Mouse (Mus musculus) stomach, postnatal 0 days (tissue): ENCODE data around the gene Sbpl. TPM values are rescaled to one million over a fixed set of nuclear protein-coding genes. Genes with fewer than 3 reads are reported as not detected.
"Not testable (repeated sequence)": the region's sequence is repeated elsewhere in the genome, so short reads cannot be mapped to it uniquely, and the experiment has no call there.

Experiments
- ATAC-seq: fragments of 200-750 bp; cut with Nextera tagmentation; 2 replicates; pipeline ENCODE4 v1.8.0; 2017; ENCODE audit not compliant: low FRiP score, low TSS enrichment
- DNase-seq: peaks from one replicate; pipeline ENCODE4 v3.0.0-alpha.2; 2016; ENCODE audit warnings: low spot score
- H3K27ac ChIP-seq: fragments of 300-500 bp; sonication (generic); replicated peaks from 2 replicates; pipeline ENCODE4 v1.5.1; 2014; ENCODE audit warnings: mild to moderate bottlenecking, control low read depth
- H3K27me3 ChIP-seq: fragments of 300-500 bp; sonication (generic); 2 replicates; pipeline ENCODE4 v1.6.1; 2014; ENCODE audit warnings: low read length; ENCODE audit not compliant: control insufficient read depth, insufficient read depth
- H3K36me3 ChIP-seq: fragments of 300-500 bp; sonication (generic); 2 replicates; pipeline ENCODE4 v1.6.1; 2014; ENCODE audit warnings: low read length, mixed read lengths; ENCODE audit not compliant: control insufficient read depth, insufficient read depth
- H3K4me1 ChIP-seq: fragments of 300-500 bp; sonication (generic); replicated peaks from 2 replicates; pipeline ENCODE4 v1.6.1; 2014; ENCODE audit warnings: antibody characterized with exemption; ENCODE audit not compliant: control insufficient read depth, insufficient read depth
- H3K4me2 ChIP-seq: fragments of 300-500 bp; sonication (generic); replicated peaks from 2 replicates; pipeline ENCODE4 v1.6.1; 2014; ENCODE audit warnings: low read depth, mild to moderate bottlenecking, control low read depth, moderate library complexity
- H3K4me3 ChIP-seq: fragments of 300-500 bp; sonication (generic); 2 replicates; pipeline ENCODE4 v1.5.1; 2014; ENCODE audit warnings: low read depth, low read length, control low read depth
- H3K9ac ChIP-seq: fragments of 300-500 bp; sonication (generic); 2 replicates; pipeline ENCODE4 v1.6.1; 2014; ENCODE audit warnings: mild to moderate bottlenecking, low read length, control low read depth, mixed read lengths
- H3K9me3 ChIP-seq: fragments of 300-500 bp; sonication (generic); 2 replicates; pipeline ENCODE4 v1.6.1; 2016; ENCODE audit warnings: low read length; ENCODE audit not compliant: control insufficient read depth
- CTCF ChIP-seq: IDR thresholded peaks from 2 replicates; pipeline ENCODE4 v1.5.1; 2016; ENCODE audit warnings: antibody characterized with exemption, low read depth, mild to moderate bottlenecking, moderate library complexity
- EP300 ChIP-seq: optimal IDR thresholded peaks from 2 replicates; pipeline ENCODE3; 2016; ENCODE audit warnings: antibody characterized with exemption
- WGBS: fragments of 180-500 bp; shearing (Covaris S2); extraction: QIAGEN DNeasy Blood & Tissue Kit; methylation state at CpG from one replicate; pipeline ENCODE4 v1.1.7; 2014; 5-methylcytosine and 5-hydroxymethylcytosine counted together
- polyA plus RNA-seq: library from polyadenylated mRNA; unstranded; fragments of >200 nt; fragmentation: Nextera tagmentation; extraction: Ambion mirVana; gene quantifications from 2 replicates; pipeline ENCODE4 v1.2.1, GENCODE M21; 2015

The Sbpl gene
- polyA plus RNA-seq, 1 experiment from 2014 or later, result not detected

DNA sequence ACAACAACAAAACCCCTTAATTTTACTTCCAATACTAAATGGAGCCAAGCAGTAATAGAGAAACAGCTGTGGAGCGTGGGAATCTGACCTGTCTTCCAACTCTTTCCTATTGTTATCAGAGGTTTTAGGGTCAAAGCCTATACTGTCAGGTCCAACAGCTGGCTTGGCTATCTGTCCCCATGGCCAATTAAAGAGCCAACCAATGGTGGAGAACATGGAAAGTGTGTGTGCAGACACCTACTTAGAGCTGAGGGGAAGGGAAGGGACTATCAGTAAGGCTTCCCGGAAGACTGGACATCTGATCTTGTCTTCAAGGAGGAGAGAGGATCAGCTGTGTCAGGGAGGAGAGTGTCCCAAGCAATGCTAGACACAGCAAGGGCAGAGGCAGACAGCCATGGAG lies 6.0 kb downstream of the Sbpl start:
- H3K9me3 ChIP-seq, result no peaks in the 10 kb centered on the region
- no peaks in the 10 kb centered on the region for H3K27me3 ChIP-seq
- H3K4me3 ChIP-seq, result no peak overlapping the region
- no peak for DNase-seq
- H3K27ac ChIP-seq, result no peak overlapping the region
- no peak for ATAC-seq
- no peak for TF ChIP-seq CTCF
- TF ChIP-seq EP300, result no peak
- H3K4me1 ChIP-seq, result no peaks in the 10 kb centered on the region
- no peak overlapping the region for H3K4me2 ChIP-seq
- no peaks in the 10 kb centered on the region for H3K36me3 ChIP-seq
- 82% methylated on average over 2 of the region's 2 CpGs for WGBS
- no peak overlapping the region for H3K9ac ChIP-seq

DNA sequence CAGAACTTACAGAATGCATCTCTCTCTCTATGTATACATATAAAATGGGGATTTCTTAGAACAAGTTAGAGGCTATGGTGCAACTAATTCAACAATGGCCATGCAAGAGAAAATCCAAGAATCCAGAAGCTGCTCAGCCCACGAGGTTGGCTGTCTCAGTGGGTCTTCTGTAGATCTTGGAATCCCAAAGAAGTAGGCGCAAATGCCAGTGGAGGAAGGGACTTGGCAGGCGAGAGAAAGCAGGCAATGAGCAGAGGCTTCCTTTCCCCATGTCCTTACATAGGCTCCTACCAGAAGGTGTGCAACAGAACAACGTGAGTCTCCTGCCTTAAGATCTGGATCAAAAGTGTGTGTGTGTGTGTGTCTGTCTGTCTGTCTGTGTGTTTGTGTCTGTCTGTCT lies 7.6 kb downstream of the Sbpl start:
- H3K27me3 ChIP-seq, H3K9ac ChIP-seq, H3K4me3 ChIP-seq, H3K4me2 ChIP-seq, ATAC-seq, DNase-seq, H3K27ac ChIP-seq, H3K36me3 ChIP-seq, H3K4me1 ChIP-seq, H3K9me3 ChIP-seq: not testable (repeated sequence)
- WGBS, result 64% methylated on average over 4 of the region's 4 CpGs

DNA sequence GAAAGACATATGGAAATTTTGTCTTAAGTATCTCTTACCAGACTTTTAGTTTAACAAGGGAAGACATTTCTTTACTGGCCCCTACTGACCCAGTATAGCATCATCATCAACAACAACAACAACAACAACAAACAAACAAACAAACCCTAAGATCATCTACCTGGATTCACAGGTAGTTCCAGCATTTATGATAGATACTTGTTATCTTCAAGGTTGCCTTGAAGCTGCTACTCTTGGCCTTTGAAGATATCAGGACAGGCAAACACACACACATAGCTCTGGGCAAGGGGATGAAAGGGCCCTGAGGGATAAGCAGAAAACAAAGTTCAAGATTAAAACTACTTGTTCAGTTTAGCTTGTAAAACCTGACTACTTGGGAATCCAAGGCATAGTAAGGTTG lies 13.7 kb downstream of the Sbpl start, which contains the start of gene Sbp:
TSS of gene Sbp (plus strand) at position 301 of the 400 bp plus-strand sequence.
- Histone ChIP-seq H3K27ac (no peak within 1 kb of the TSS), H3K4me3 (no peak within 1 kb of the TSS), H3K36me3 (no peaks in the 10 kb centered on the region), H3K4me2 (no peak within 1 kb of the TSS), H3K27me3 (no peaks in the 10 kb centered on the region), H3K9ac (no peak within 1 kb of the TSS), H3K4me1 (no peaks in the 10 kb centered on the region), H3K9me3 (no peaks in the 10 kb centered on the region)
- no peak for DNase-seq
- ATAC-seq, result no peak
- TF ChIP-seq CTCF (no peak), EP300 (no peak)

DNA sequence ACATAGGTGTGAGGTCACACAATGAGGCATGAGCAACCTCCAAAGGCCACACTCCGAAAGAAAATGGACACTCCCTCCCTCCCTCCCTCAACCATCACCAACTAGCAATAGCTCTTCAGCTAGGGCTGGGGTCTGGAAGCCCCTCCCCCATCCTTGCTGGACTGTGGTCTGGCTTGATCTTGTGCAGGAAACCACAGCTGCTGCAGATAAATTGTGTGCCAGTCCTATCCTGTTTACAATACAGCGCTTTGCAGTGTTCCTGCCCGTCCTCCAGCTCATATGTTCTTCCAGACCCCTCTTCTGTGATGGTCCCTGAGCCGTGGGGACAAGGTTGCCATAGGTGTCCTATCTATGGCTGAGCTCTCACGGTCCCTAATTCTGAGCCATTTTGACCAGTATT lies 23.9 kb downstream of the Sbpl start:
- Histone ChIP-seq H3K9ac (no peak overlapping the region), H3K4me2 (no peak overlapping the region), H3K4me3 (no peak overlapping the region), H3K27ac (no peak overlapping the region), H3K36me3 (no peaks in the 10 kb centered on the region), H3K27me3 (no peaks in the 10 kb centered on the region), H3K9me3 (no peaks in the 10 kb centered on the region), H3K4me1 (no peaks in the 10 kb centered on the region)
- no peak for ATAC-seq
- WGBS, result 70% methylated on average over 5 of the region's 5 CpGs
- no peak for DNase-seq
- no peak for TF ChIP-seq CTCF
- no peak for TF ChIP-seq EP300

DNA sequence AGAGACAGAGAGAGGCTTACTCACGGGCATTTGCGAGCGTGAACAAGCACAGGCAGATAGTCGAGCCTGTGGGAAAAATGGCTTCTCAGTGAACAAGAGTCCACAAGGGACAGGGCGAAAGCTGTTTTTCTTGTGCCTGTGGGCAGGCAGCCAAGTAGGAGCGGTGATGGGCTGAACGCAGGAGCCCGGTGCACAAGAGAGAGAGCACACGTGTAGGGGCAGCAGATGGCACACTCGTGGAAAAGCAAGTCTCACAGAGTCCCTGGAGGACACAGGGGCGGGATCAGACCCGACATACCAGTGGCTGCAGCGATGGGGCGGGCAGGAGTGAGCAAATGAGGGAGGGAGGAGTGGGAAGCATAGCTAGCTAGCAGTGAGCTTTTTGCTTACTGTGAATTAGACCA lies 30.0 kb downstream of the Sbpl start:
- DNase-seq (peak; percentile 70), ATAC-seq (peak; percentile 81)
- Histone ChIP-seq H3K4me1 (no peaks in the 10 kb centered on the region), H3K9ac (peak overlapping the region; percentile 64), H3K27ac (peak overlapping the region; percentile 95), H3K9me3 (no peaks in the 10 kb centered on the region), H3K27me3 (no peaks in the 10 kb centered on the region), H3K4me3 (peak overlapping the region; percentile 52), H3K4me2 (peak overlapping the region; percentile 81), H3K36me3 (no peaks in the 10 kb centered on the region)
- TF ChIP-seq CTCF (peak; percentile 26; the same call in 1 of the 2 replicates), EP300 (no peak)
- 0% methylated on average over 14 of the region's 14 CpGs for WGBS

DNA sequence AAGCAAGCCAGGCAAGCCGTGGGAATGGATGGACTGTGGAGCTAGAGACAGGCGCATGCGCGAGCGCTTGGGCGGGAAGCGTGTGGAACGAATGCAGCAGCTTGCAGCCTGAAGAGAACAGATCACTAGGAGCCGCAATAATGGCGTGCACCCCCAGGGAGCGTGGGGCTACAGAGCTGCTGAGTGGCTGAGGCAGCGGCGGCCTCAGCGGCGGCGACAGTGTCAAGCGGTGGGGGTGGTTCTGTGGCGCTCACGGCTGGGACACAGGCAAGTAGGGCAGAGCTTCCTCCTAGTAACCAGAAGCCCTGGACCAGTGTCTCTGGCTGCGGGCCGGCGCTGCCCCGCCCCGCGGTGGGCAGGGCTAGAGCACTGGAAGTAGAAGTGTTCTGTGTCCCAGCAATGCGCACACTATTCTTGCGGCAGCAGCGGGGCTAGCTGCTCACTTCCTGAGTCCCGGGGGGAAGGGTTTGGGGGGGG lies 30.5 kb downstream of the Sbpl start:
- H3K4me3 ChIP-seq, result peak overlapping the region; percentile 52
- peak overlapping the region; percentile 95 for H3K27ac ChIP-seq
- H3K4me2 ChIP-seq, result peak overlapping the region; percentile 81
- under 1% methylated on average over 29 of the region's 29 CpGs for WGBS
- TF ChIP-seq EP300 (no peak), CTCF (peak; percentile 37)
- DNase-seq (peak; percentile 92), ATAC-seq (peak; percentile 97)
- H3K27me3 ChIP-seq, result no peaks in the 10 kb centered on the region
- peak overlapping the region; percentile 64 for H3K9ac ChIP-seq
- no peaks in the 10 kb centered on the region for H3K4me1 ChIP-seq
- H3K9me3 ChIP-seq, result no peaks in the 10 kb centered on the region
- H3K36me3 ChIP-seq, result no peaks in the 10 kb centered on the region

DNA sequence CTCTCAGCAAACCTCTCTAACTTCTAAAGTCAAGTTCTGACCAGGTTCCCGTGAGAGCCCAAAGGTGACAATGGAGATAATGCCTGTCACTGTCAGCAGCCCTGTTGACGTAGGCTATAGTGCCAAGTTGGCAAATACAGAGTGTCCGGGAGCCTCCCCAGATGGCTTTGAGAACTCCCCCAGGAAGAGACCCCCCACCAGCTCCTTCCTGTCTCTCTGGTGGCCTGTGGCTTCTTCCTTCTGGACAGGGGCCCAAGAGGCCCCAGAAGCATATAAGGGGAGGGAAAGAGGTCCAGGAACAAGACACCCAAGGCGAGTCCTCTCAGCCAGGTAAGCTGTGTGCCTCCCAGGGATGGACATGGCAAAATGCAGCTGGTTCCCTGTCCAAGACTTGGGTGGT lies 37.9 kb downstream of the Sbpl start, which contains the start of gene Dcpp3:
TSS of gene Dcpp3 (plus strand) at position 301 of the 400 bp plus-strand sequence.
- H3K4me2 ChIP-seq, H3K9me3 ChIP-seq, ATAC-seq, H3K4me3 ChIP-seq, H3K36me3 ChIP-seq, DNase-seq, H3K27me3 ChIP-seq, H3K4me1 ChIP-seq, H3K9ac ChIP-seq, H3K27ac ChIP-seq: not testable (repeated sequence)
- 46% methylated on average over 4 of the region's 4 CpGs for WGBS
